Mouse (Mus musculus) heart, adult 9 months (tissue): Measurements from ENCODE around the gene Ror1.

Source experiments
- DNase-seq, 2 experiments: peaks; one replicate each; pipeline ENCODE4 v3.0.0; 2022; ENCODE audit warnings: low spot score in 2 of 2

Ror1 gene

GRCm38 (mm10) chr4:100160156-100160555 lies 64.6 kb downstream of the Ror1 start:
- DNase-seq, result no peak

- peak in 1 of 2 experiments; percentile 12 for DNase-seq
Observed at GRCm38 (mm10) chr4:100165790-100166189, 70.2 kb downstream of the Ror1 start.

GRCm38 (mm10) chr4:100166871-100167270 lies 71.3 kb downstream of the Ror1 start:
- no peak for DNase-seq

GRCm38 (mm10) chr4:100169683-100170082 lies 74.1 kb downstream of the Ror1 start:
- DNase-seq, result no peak

GRCm38 (mm10) chr4:100170161-100170650 lies 74.6 kb downstream of the Ror1 start:
- no peak for DNase-seq

GRCm38 (mm10) chr4:100170743-100171142 lies 75.2 kb downstream of the Ror1 start:
- no peak for DNase-seq

- DNase-seq, result no peak
Observed at GRCm38 (mm10) chr4:100171483-100171898, 75.9 kb downstream of the Ror1 start.

- peak; percentile 27 to 41 for DNase-seq
Observed at GRCm38 (mm10) chr4:100175594-100175993, 80.0 kb downstream of the Ror1 start.

- no peak for DNase-seq
Observed at GRCm38 (mm10) chr4:100178316-100178715, 82.7 kb downstream of the Ror1 start.

- peak; percentile 69 to 84 for DNase-seq
Observed at GRCm38 (mm10) chr4:100181676-100182075, 86.1 kb downstream of the Ror1 start.

- DNase-seq, result no peak
Observed at GRCm38 (mm10) chr4:100186781-100187180, 91.2 kb downstream of the Ror1 start.

- DNase-seq, result peak in 1 of 2 experiments; percentile 62
Observed at GRCm38 (mm10) chr4:100187563-100188200, 92.1 kb downstream of the Ror1 start.

- DNase-seq, result peak; percentile 65 to 67
Observed at GRCm38 (mm10) chr4:100188201-100188699, 92.7 kb downstream of the Ror1 start.

- no peak for DNase-seq
Observed at GRCm38 (mm10) chr4:100191483-100191882, 95.9 kb downstream of the Ror1 start.

GRCm38 (mm10) chr4:100194136-100194535 lies 98.5 kb downstream of the Ror1 start:
- no peak for DNase-seq

GRCm38 (mm10) chr4:100196255-100196793 lies 100.7 kb downstream of the Ror1 start:
- DNase-seq, result no peak

- no peak for DNase-seq
Observed at GRCm38 (mm10) chr4:100198275-100198674, 102.7 kb downstream of the Ror1 start.

GRCm38 (mm10) chr4:100201322-100201721 lies 105.7 kb downstream of the Ror1 start:
- no peak for DNase-seq

GRCm38 (mm10) chr4:100203066-100203465 lies 107.5 kb downstream of the Ror1 start:
- DNase-seq, result no peak

GRCm38 (mm10) chr4:100203688-100204087 lies 108.1 kb downstream of the Ror1 start:
- no peak for DNase-seq

GRCm38 (mm10) chr4:100204381-100204780 lies 108.8 kb downstream of the Ror1 start:
- DNase-seq, result no peak

- DNase-seq, result no peak
Observed at GRCm38 (mm10) chr4:100208081-100208480, 112.5 kb downstream of the Ror1 start.

- no peak for DNase-seq
Observed at GRCm38 (mm10) chr4:100209106-100209505, 113.5 kb downstream of the Ror1 start.
